Mouse (Mus musculus): ENCODE data around the gene Tcp11l2. TPM values are rescaled to one million over a fixed set of nuclear protein-coding genes. Genes with fewer than 3 reads are reported as not detected.

Gene Tcp11l2
- polyA plus RNA-seq, 1 experiment from 2014 or later: 9.8 TPM

- no peaks in the 10 kb centered on the region for H3K36me3 ChIP-seq (ENCODE audit: control insufficient read depth, insufficient read depth, low read length)
- H3K4me1 ChIP-seq (replicated peaks; ENCODE audit: control insufficient read depth, insufficient read depth, low read length): no peaks in the 10 kb centered on the region
- no peaks in the 10 kb centered on the region for H3K27me3 ChIP-seq (replicated peaks; ENCODE audit: control insufficient read depth, insufficient read depth, low read length)
- DNase-seq (ENCODE audit: low spot score): no peak
- no peak overlapping the region for H3K4me2 ChIP-seq (ENCODE audit: low read length)
- H3K9ac ChIP-seq (ENCODE audit: low read length): no peak overlapping the region
- H3K4me3 ChIP-seq (ENCODE audit: low read depth, low read length): no peak overlapping the region
- no peaks in the 10 kb centered on the region for H3K9me3 ChIP-seq (ENCODE audit: control insufficient read depth, low read length)
- no peak overlapping the region for H3K27ac ChIP-seq (ENCODE audit: low read depth)
- no peak for ATAC-seq (replicated peaks; ENCODE audit: low FRiP score, low TSS enrichment, low read depth)
- 92% methylated on average over 3 of the region's 3 CpGs for WGBS
These were observed 24.6 kb upstream of the Tcp11l2 start for GRCm38 (mm10) chr10:84551846-84552245.

- H3K9ac ChIP-seq (ENCODE audit: low read length): no peak overlapping the region
- no peaks in the 10 kb centered on the region for H3K4me1 ChIP-seq (replicated peaks; ENCODE audit: control insufficient read depth, insufficient read depth, low read length)
- no peak overlapping the region for H3K4me3 ChIP-seq (ENCODE audit: low read depth, low read length)
- H3K9me3 ChIP-seq (ENCODE audit: control insufficient read depth, low read length): no peaks in the 10 kb centered on the region
- DNase-seq (ENCODE audit: low spot score) (no peak), ATAC-seq (replicated peaks; ENCODE audit: low FRiP score, low TSS enrichment, low read depth) (no peak)
- WGBS: 87% methylated on average over 2 of the region's 2 CpGs
- H3K27me3 ChIP-seq (replicated peaks; ENCODE audit: control insufficient read depth, insufficient read depth, low read length): no peaks in the 10 kb centered on the region
- no peaks in the 10 kb centered on the region for H3K36me3 ChIP-seq (ENCODE audit: control insufficient read depth, insufficient read depth, low read length)
- H3K27ac ChIP-seq (ENCODE audit: low read depth): no peak overlapping the region
- H3K4me2 ChIP-seq (ENCODE audit: low read length): no peak overlapping the region
These were observed 23.9 kb upstream of the Tcp11l2 start for GRCm38 (mm10) chr10:84552477-84552876.

GRCm38 (mm10) chr10:84554291-84555009 lies 22.0 kb upstream of the Tcp11l2 start:
- no peaks in the 10 kb centered on the region for H3K27me3 ChIP-seq (replicated peaks; ENCODE audit: control insufficient read depth, insufficient read depth, low read length)
- DNase-seq (ENCODE audit: low spot score) (no peak), ATAC-seq (replicated peaks; ENCODE audit: low FRiP score, low TSS enrichment, low read depth) (no peak)
- no peak overlapping the region for H3K4me2 ChIP-seq (ENCODE audit: low read length)
- 39% methylated on average over 6 of the region's 6 CpGs for WGBS
- no peaks in the 10 kb centered on the region for H3K36me3 ChIP-seq (ENCODE audit: control insufficient read depth, insufficient read depth, low read length)
- no peak overlapping the region for H3K4me3 ChIP-seq (ENCODE audit: low read depth, low read length)
- no peak overlapping the region for H3K9ac ChIP-seq (ENCODE audit: low read length)
- H3K9me3 ChIP-seq (ENCODE audit: control insufficient read depth, low read length): no peaks in the 10 kb centered on the region
- H3K27ac ChIP-seq (ENCODE audit: low read depth): no peak overlapping the region
- no peaks in the 10 kb centered on the region for H3K4me1 ChIP-seq (replicated peaks; ENCODE audit: control insufficient read depth, insufficient read depth, low read length)

GRCm38 (mm10) chr10:84556120-84556519 lies 20.3 kb upstream of the Tcp11l2 start:
- DNase-seq (ENCODE audit: low spot score): no peak
- no peak for ATAC-seq (replicated peaks; ENCODE audit: low FRiP score, low TSS enrichment, low read depth)
- Histone ChIP-seq H3K4me3 (ENCODE audit: low read depth, low read length) (no peak overlapping the region), H3K9me3 (ENCODE audit: control insufficient read depth, low read length) (no peaks in the 10 kb centered on the region), H3K27ac (ENCODE audit: low read depth) (no peak overlapping the region), H3K4me2 (ENCODE audit: low read length) (no peak overlapping the region), H3K4me1 (replicated peaks; ENCODE audit: control insufficient read depth, insufficient read depth, low read length) (no peaks in the 10 kb centered on the region), H3K9ac (ENCODE audit: low read length) (no peak overlapping the region), H3K27me3 (replicated peaks; ENCODE audit: control insufficient read depth, insufficient read depth, low read length) (no peaks in the 10 kb centered on the region), H3K36me3 (ENCODE audit: control insufficient read depth, insufficient read depth, low read length) (no peaks in the 10 kb centered on the region)
- WGBS: 73% methylated on average over 2 of the region's 2 CpGs

GRCm38 (mm10) chr10:84558511-84558910 lies 17.9 kb upstream of the Tcp11l2 start:
- DNase-seq (ENCODE audit: low spot score) (no peak), ATAC-seq (replicated peaks; ENCODE audit: low FRiP score, low TSS enrichment, low read depth) (no peak)
- H3K4me2 ChIP-seq (ENCODE audit: low read length): no peak overlapping the region
- 0 out of 2 replicates have a peak, but pooled peaks cover 3% of the 10 kb centered on the region for H3K4me1 ChIP-seq (replicated peaks; ENCODE audit: control insufficient read depth, insufficient read depth, low read length)
- H3K9me3 ChIP-seq (ENCODE audit: control insufficient read depth, low read length): no peaks in the 10 kb centered on the region
- no peak overlapping the region for H3K4me3 ChIP-seq (ENCODE audit: low read depth, low read length)
- H3K27ac ChIP-seq (ENCODE audit: low read depth): no peak overlapping the region
- H3K9ac ChIP-seq (ENCODE audit: low read length): no peak overlapping the region
- H3K27me3 ChIP-seq (replicated peaks; ENCODE audit: control insufficient read depth, insufficient read depth, low read length): no peaks in the 10 kb centered on the region
- H3K36me3 ChIP-seq (ENCODE audit: control insufficient read depth, insufficient read depth, low read length): no peaks in the 10 kb centered on the region
- WGBS: 81% methylated on average over 1 of the region's 1 CpGs

GRCm38 (mm10) chr10:84559986-84560385 lies 16.4 kb upstream of the Tcp11l2 start:
- Histone ChIP-seq H3K27ac (ENCODE audit: low read depth) (no peak overlapping the region), H3K9ac (ENCODE audit: low read length) (no peak overlapping the region), H3K27me3 (replicated peaks; ENCODE audit: control insufficient read depth, insufficient read depth, low read length) (no peaks in the 10 kb centered on the region), H3K36me3 (ENCODE audit: control insufficient read depth, insufficient read depth, low read length) (no peaks in the 10 kb centered on the region), H3K4me1 (replicated peaks; ENCODE audit: control insufficient read depth, insufficient read depth, low read length) (0 out of 2 replicates have a peak, but pooled peaks cover 3% of the 10 kb centered on the region), H3K4me3 (ENCODE audit: low read depth, low read length) (no peak overlapping the region), H3K4me2 (ENCODE audit: low read length) (no peak overlapping the region), H3K9me3 (ENCODE audit: control insufficient read depth, low read length) (no peaks in the 10 kb centered on the region)
- ATAC-seq (replicated peaks; ENCODE audit: low FRiP score, low TSS enrichment, low read depth) (no peak), DNase-seq (ENCODE audit: low spot score) (no peak)
- 89% methylated on average over 4 of the region's 4 CpGs for WGBS

GRCm38 (mm10) chr10:84562121-84562520 lies 14.3 kb upstream of the Tcp11l2 start:
- Histone ChIP-seq H3K27me3 (replicated peaks; ENCODE audit: control insufficient read depth, insufficient read depth, low read length) (no peaks in the 10 kb centered on the region), H3K4me2 (ENCODE audit: low read length) (no peak overlapping the region), H3K4me3 (ENCODE audit: low read depth, low read length) (no peak overlapping the region), H3K27ac (ENCODE audit: low read depth) (no peak overlapping the region), H3K9ac (ENCODE audit: low read length) (no peak overlapping the region), H3K36me3 (ENCODE audit: control insufficient read depth, insufficient read depth, low read length) (no peaks in the 10 kb centered on the region), H3K9me3 (ENCODE audit: control insufficient read depth, low read length) (no peaks in the 10 kb centered on the region), H3K4me1 (replicated peaks; ENCODE audit: control insufficient read depth, insufficient read depth, low read length) (0 out of 2 replicates have a peak, but pooled peaks cover 3% of the 10 kb centered on the region)
- no peak for ATAC-seq (replicated peaks; ENCODE audit: low FRiP score, low TSS enrichment, low read depth)
- 69% methylated on average over 5 of the region's 5 CpGs for WGBS
- DNase-seq (ENCODE audit: low spot score): no peak

- no peak overlapping the region for H3K27ac ChIP-seq (ENCODE audit: low read depth)
- 63% methylated on average over 13 of the region's 13 CpGs for WGBS
- no peak for DNase-seq (ENCODE audit: low spot score)
These were observed 13.6 kb upstream of the Tcp11l2 start for GRCm38 (mm10) chr10:84562567-84563554.

More at GRCm38 (mm10) chr10:84562567-84563554, 13.6 kb upstream of the Tcp11l2 start:
- Histone ChIP-seq H3K9ac (ENCODE audit: low read length) (no peak overlapping the region), H3K36me3 (ENCODE audit: control insufficient read depth, insufficient read depth, low read length) (no peaks in the 10 kb centered on the region), H3K9me3 (ENCODE audit: control insufficient read depth, low read length) (no peaks in the 10 kb centered on the region), H3K4me1 (replicated peaks; ENCODE audit: control insufficient read depth, insufficient read depth, low read length) (0 out of 2 replicates have a peak, but pooled peaks cover 3% of the 10 kb centered on the region), H3K27me3 (replicated peaks; ENCODE audit: control insufficient read depth, insufficient read depth, low read length) (no peaks in the 10 kb centered on the region), H3K4me2 (ENCODE audit: low read length) (no peak overlapping the region), H3K4me3 (ENCODE audit: low read depth, low read length) (no peak overlapping the region)
- ATAC-seq (replicated peaks; ENCODE audit: low FRiP score, low TSS enrichment, low read depth): peak; percentile 43; the same call in 1 of the 2 replicates
